ENCODE assay signal across 25 mouse cellular contexts in the genomic region with DNA sequence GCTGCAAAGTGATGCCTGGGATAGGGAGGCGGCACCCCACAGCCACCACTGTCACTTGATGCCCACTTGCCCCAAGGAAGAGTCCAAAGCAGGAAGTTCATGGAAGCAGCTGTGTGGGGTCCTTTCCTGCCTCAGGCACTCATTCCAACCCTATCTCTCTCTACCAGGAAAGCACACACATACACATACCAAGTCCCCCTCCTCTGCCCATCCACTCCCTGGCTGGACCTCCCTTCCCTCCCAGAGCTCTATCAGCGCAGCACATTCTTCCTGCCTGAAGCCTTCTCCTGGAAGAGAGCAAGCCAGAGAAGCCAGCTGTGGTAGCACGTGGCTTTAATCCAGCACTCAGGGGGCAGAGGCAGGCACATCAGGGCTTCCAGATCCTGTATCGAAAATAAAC.
DNase-seq lines count a peak whose midpoint lies in the region; ATAC-seq lines count a peak whose summit lies in the region.
"Had no signal": no experiment of that assay in that cellular context is flagged by ENCODE, and none has a peak within 500 bp of the region (broad histone marks: within the 10 kb centered on the region; RNA-seq: fewer than 3 reads in every experiment).

No protein-coding gene starts in this region.

- peak; percentile 57 for ATAC-seq in heart, embryonic 12.5 days (ENCODE audit: insufficient number of reproducible peaks, low FRiP score)
- no peak for ATAC-seq in megakaryocyte, adult 5-6 weeks (ENCODE audit: poor library complexity, severe bottlenecking)
- ATAC-seq in liver, embryonic 13.5 days (ENCODE audit: low read depth): peak; percentile 72; the same call in 1 of the 2 replicates
- ATAC-seq: forebrain, embryonic 16.5 days; intestine, embryonic 15.5 days; midbrain, embryonic 16.5 days had no signal

- H3K27me3 ChIP-seq in heart, embryonic 12.5 days (replicated peaks): peaks cover 52% of the 10 kb centered on the region; the same call in 1 of the 2 replicates
- peaks cover 32% of the 10 kb centered on the region for H3K27me3 ChIP-seq in megakaryocyte, embryonic 14.5 days (replicated peaks)
- H3K27me3 ChIP-seq in liver, embryonic 13.5 days: peaks cover 16% of the 10 kb centered on the region; the same call in 1 of the 2 replicates

- H3K4me2 ChIP-seq in heart, embryonic 12.5 days: no peak overlapping the region
- no peak overlapping the region for H3K4me2 ChIP-seq in liver, embryonic 13.5 days
- H3K4me2 ChIP-seq: embryonic facial prominence, embryonic 13.5 days; hindbrain, embryonic 15.5 days; intestine, embryonic 15.5 days had no signal

- DNase-seq in heart, postnatal 36 days: no peak
- DNase-seq in liver, embryonic 13.5 days: no peak
- DNase-seq in left cerebral cortex, adult 8-10 months (ENCODE audit: low spot score in 2 of 2): no peak
- no peak for DNase-seq in cerebellum, adult 9-11 months
- DNase-seq: adrenal gland, adult 8-10 months; cerebellum, adult 18-20 months; cerebellum, postnatal 25 days; embryo, embryonic 11 days; gastrocnemius, postnatal 14 days; kidney, adult 8-10 months; kidney, postnatal 14 days; lung, postnatal 10 days; right cerebral cortex, adult 18-20 months; right cerebral cortex, postnatal 4 days; thymus, postnatal 14 days had no signal

- 24% methylated on average over 4 of the region's 4 CpGs for WGBS in heart, embryonic 12.5 days
- WGBS in liver, embryonic 13.5 days (ENCODE audit: insufficient replicate concordance): 14% methylated on average over 4 of the region's 4 CpGs

- no peak overlapping the region for H3K4me3 ChIP-seq in heart, embryonic 12.5 days
- peak overlapping the region; percentile 66 for H3K4me3 ChIP-seq in megakaryocyte, embryonic 14.5 days (replicated peaks)
- H3K4me3 ChIP-seq in liver, embryonic 13.5 days (replicated peaks): no peak overlapping the region
- H3K4me3 ChIP-seq: embryonic facial prominence, embryonic 13.5 days; erythroblast, embryonic 14.5 days; hindbrain, embryonic 15.5 days; intestine, embryonic 15.5 days; limb, embryonic 10.5 days had no signal

- peaks cover 39% of the 10 kb centered on the region for H3K4me1 ChIP-seq in heart, embryonic 12.5 days (replicated peaks)
- H3K4me1 ChIP-seq in megakaryocyte, embryonic 14.5 days: peaks cover 80% of the 10 kb centered on the region
- H3K4me1 ChIP-seq in liver, embryonic 13.5 days (replicated peaks): peaks cover 5% of the 10 kb centered on the region; the same call in 1 of the 2 replicates
- H3K4me1 ChIP-seq: intestine, embryonic 15.5 days had no signal

- H3K36me3 ChIP-seq in heart, embryonic 12.5 days: no peaks in the 10 kb centered on the region
- no peaks in the 10 kb centered on the region for H3K36me3 ChIP-seq in megakaryocyte, embryonic 14.5 days (replicated peaks; ENCODE audit: low read length)
- H3K36me3 ChIP-seq in liver, embryonic 13.5 days: no peaks in the 10 kb centered on the region
- H3K36me3 ChIP-seq: embryonic facial prominence, embryonic 13.5 days; hindbrain, embryonic 15.5 days; intestine, embryonic 15.5 days; limb, embryonic 10.5 days had no signal

- intact Hi-C loops in heart, postnatal 36 days (cut with DNase I): no loop called here

- no peak overlapping the region for H3K9ac ChIP-seq in heart, embryonic 12.5 days
- H3K9ac ChIP-seq in liver, embryonic 13.5 days: no peak overlapping the region
- H3K9ac ChIP-seq: embryonic facial prominence, embryonic 13.5 days; hindbrain, embryonic 15.5 days; intestine, embryonic 15.5 days had no signal

- peak overlapping the region; percentile 40; the same call in 1 of the 2 replicates for H3K27ac ChIP-seq in heart, embryonic 12.5 days (ENCODE audit: poor library complexity, severe bottlenecking)
- no peak overlapping the region for H3K27ac ChIP-seq in liver, embryonic 13.5 days
- H3K27ac ChIP-seq: embryonic facial prominence, embryonic 13.5 days; hindbrain, embryonic 15.5 days; intestine, embryonic 15.5 days; limb, embryonic 10.5 days had no signal

- H3K9me3 ChIP-seq in heart, embryonic 12.5 days (replicated peaks): no peaks in the 10 kb centered on the region
- peaks cover 13% of the 10 kb centered on the region for H3K9me3 ChIP-seq in megakaryocyte, embryonic 14.5 days
- no peaks in the 10 kb centered on the region for H3K9me3 ChIP-seq in liver, embryonic 13.5 days (replicated peaks)
- H3K9me3 ChIP-seq: embryonic facial prominence, embryonic 13.5 days; hindbrain, embryonic 15.5 days; intestine, embryonic 15.5 days; limb, embryonic 10.5 days had no signal
